Mouse (Mus musculus) intestine, postnatal 0 days (tissue): ENCODE data around the gene Wfdc21. TPM values are rescaled to one million over a fixed set of nuclear protein-coding genes. Genes with fewer than 3 reads are reported as not detected.

Experiments used
- ATAC-seq: fragments of 200-750 bp; cut with Nextera tagmentation; 2 replicates; pipeline ENCODE4 v1.8.0; 2017; ENCODE audit warnings: mild to moderate bottlenecking, moderate TSS enrichment, moderate library complexity
- H3K27ac ChIP-seq: fragments of 300-500 bp; sonication (generic); 2 replicates; pipeline ENCODE4 v1.5.1; 2014; ENCODE audit warnings: mild to moderate bottlenecking, low read depth, low read length, moderate library complexity
- H3K27me3 ChIP-seq: fragments of 300-500 bp; sonication (generic); replicated peaks from 2 replicates; pipeline ENCODE4 v1.6.1; 2014; ENCODE audit warnings: low read length, mixed read lengths; ENCODE audit not compliant: control insufficient read depth, insufficient read depth
- H3K36me3 ChIP-seq: fragments of 300-500 bp; sonication (generic); 2 replicates; pipeline ENCODE4 v1.6.1; 2014; ENCODE audit warnings: mild to moderate bottlenecking, moderate library complexity; ENCODE audit not compliant: control insufficient read depth, insufficient read depth
- H3K4me1 ChIP-seq: fragments of 300-500 bp; sonication (generic); replicated peaks from 2 replicates; pipeline ENCODE4 v1.6.1; 2014; ENCODE audit warnings: antibody characterized with exemption, low read length, mixed read lengths; ENCODE audit not compliant: control insufficient read depth, insufficient read depth
- H3K4me2 ChIP-seq: fragments of 300-500 bp; sonication (generic); replicated peaks from 2 replicates; pipeline ENCODE4 v1.6.1; 2014; ENCODE audit warnings: low read depth, mild to moderate bottlenecking, moderate library complexity
- H3K4me3 ChIP-seq: fragments of 300-500 bp; sonication (generic); 2 replicates; pipeline ENCODE4 v1.5.1; 2014; ENCODE audit warnings: low read depth, low read length
- H3K9ac ChIP-seq: fragments of 300-500 bp; sonication (generic); 2 replicates; pipeline ENCODE4 v1.6.1; 2014; ENCODE audit warnings: mild to moderate bottlenecking, low read depth, low read length
- H3K9me3 ChIP-seq: fragments of 300-500 bp; sonication (generic); 2 replicates; pipeline ENCODE4 v1.6.1; 2016; ENCODE audit warnings: mixed run types; ENCODE audit not compliant: control insufficient read depth
- CTCF ChIP-seq: sonication (generic); IDR thresholded peaks from 2 replicates; pipeline ENCODE4 v1.5.1; 2016; ENCODE audit warnings: low read depth, mild to moderate bottlenecking, control low read depth, antibody characterized with exemption, moderate library complexity
- WGBS: fragments of 180-500 bp; shearing (Covaris S2); extraction: QIAGEN DNeasy Blood & Tissue Kit; methylation state at CpG from one replicate; pipeline ENCODE4 v1.1.7; 2014; 5-methylcytosine and 5-hydroxymethylcytosine counted together
- polyA plus RNA-seq: library from polyadenylated mRNA; unstranded; fragments of >200 nt; fragmentation: Nextera tagmentation; extraction: Ambion mirVana; gene quantifications from 2 replicates; pipeline ENCODE4 v1.2.1, GENCODE M21; 2015

Gene Wfdc21
- polyA plus RNA-seq, 1 experiment from 2014 or later = not detected

DNA sequence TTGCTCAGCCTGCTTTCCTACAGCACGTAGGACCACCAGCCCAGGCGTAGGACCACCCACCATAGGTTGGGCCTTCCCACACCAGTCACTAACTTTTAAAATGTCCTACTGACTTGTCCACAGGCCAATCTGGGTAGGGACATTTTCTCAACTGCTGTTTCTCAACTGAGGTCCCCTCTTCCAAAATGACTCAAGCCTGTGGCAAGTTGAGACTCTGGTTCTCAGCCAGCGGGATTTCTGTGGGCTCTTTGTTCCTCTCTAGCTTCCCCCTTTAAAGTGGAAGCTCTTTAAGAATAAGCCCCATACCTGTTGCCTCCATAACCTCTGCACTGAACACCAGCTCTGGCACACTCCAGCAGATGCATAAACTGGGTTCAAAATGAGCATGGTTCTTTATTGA is 3.2 kb upstream of the Wfdc21 start:
- Histone ChIP-seq H3K4me3 (no peak overlapping the region), H3K27me3 (no peaks in the 10 kb centered on the region), H3K4me1 (no peaks in the 10 kb centered on the region), H3K9ac (no peak overlapping the region), H3K27ac (no peak overlapping the region), H3K4me2 (no peak overlapping the region), H3K36me3 (no peaks in the 10 kb centered on the region), H3K9me3 (no peaks in the 10 kb centered on the region)
- TF ChIP-seq CTCF = no peak
- ATAC-seq = no peak
- WGBS = 78% methylated on average over 3 of the region's 3 CpGs

- Histone ChIP-seq H3K27me3 (no peaks in the 10 kb centered on the region), H3K9me3 (no peaks in the 10 kb centered on the region), H3K4me1 (no peaks in the 10 kb centered on the region), H3K27ac (no peak overlapping the region), H3K4me2 (no peak overlapping the region), H3K4me3 (no peak overlapping the region), H3K36me3 (no peaks in the 10 kb centered on the region), H3K9ac (no peak overlapping the region)
- ATAC-seq = no peak
- WGBS = 61% methylated on average over 4 of the region's 4 CpGs
- TF ChIP-seq CTCF = no peak
Observed at GRCm38 (mm10) chr11:83746152-83746551, 588 bp upstream of the Wfdc21 start.

DNA sequence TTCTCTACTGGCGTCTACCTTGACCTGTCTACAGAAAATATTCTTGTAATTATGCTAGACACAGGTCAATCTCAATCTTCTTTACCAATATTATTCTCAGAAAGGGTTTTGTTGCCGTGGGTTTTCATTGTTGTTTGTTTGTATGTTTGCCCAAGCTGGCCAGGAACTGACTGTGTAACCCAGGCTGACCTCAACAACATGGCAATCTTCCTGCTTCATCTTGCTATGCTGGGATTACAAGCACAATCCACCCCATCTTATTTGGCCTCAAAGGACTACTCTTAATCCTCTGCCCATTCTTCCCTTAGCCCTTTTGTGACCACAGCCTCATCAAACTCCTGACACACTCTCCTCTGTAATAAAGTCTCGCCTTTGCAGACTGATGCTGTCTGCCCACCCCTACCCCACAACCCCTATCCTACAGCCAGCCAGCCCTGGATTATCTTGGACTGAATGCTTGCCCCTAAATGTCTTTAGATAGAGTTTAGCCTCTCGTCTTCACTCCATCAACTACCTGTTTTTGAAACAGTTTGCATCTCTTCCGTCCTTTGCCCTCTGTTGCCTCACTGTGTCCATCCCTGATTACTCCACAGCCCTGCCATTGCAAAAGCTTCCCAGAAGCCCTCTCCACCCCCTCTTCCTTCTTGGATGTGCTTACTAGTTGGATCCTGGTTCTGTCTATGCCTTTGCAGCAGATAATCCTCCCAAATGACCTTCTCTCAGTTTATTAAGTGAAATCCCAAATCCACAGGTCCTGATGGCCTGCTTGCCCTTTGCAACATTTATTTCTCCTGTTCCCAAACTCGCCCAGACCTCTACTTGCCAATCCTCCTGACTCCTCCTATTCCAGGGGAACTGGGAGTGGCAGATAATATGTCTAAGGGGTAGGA is 881 bp downstream of the Wfdc21 start:
- no peak for TF ChIP-seq CTCF
- ATAC-seq = no peak
- H3K9ac ChIP-seq = no peak overlapping the region
- H3K4me3 ChIP-seq = no peak overlapping the region
- no peaks in the 10 kb centered on the region for H3K9me3 ChIP-seq
- H3K4me2 ChIP-seq = no peak overlapping the region
- no peaks in the 10 kb centered on the region for H3K4me1 ChIP-seq
- no peak overlapping the region for H3K27ac ChIP-seq
- H3K27me3 ChIP-seq = no peaks in the 10 kb centered on the region
- H3K36me3 ChIP-seq = no peaks in the 10 kb centered on the region
- WGBS = 64% methylated on average over 6 of the region's 6 CpGs

GRCm38 (mm10) chr11:83753581-83754181 is 6.9 kb downstream of the Wfdc21 start, which contains the start of gene Heatr6:
Gene Heatr6 (plus strand): TSS chr11:83753696.
- WGBS = under 1% methylated on average over 47 of the region's 47 CpGs

GRCm38 (mm10) chr11:83754227-83754626 is 7.5 kb downstream of the Wfdc21 start:
- Histone ChIP-seq H3K9ac (peak overlapping the region; percentile 67), H3K4me2 (peak overlapping the region; percentile 74), H3K27ac (no peak overlapping the region), H3K27me3 (no peaks in the 10 kb centered on the region), H3K4me1 (peaks cover 5% of the 10 kb centered on the region), H3K36me3 (peaks cover 29% of the 10 kb centered on the region), H3K9me3 (no peaks in the 10 kb centered on the region), H3K4me3 (peak overlapping the region; percentile 52)
- no peak for ATAC-seq
- WGBS = 4% methylated on average over 8 of the region's 8 CpGs
- TF ChIP-seq CTCF = no peak

More at GRCm38 (mm10) chr11:83753581-83754181, 6.9 kb downstream of the Wfdc21 start, which contains the start of gene Heatr6:
- Histone ChIP-seq H3K4me1 (peaks cover 5% of the 10 kb centered on the region), H3K4me3 (peak within 1 kb of the TSS; percentile 52), H3K27ac (peak within 1 kb of the TSS; percentile 68), H3K27me3 (no peaks in the 10 kb centered on the region), H3K36me3 (peaks cover 23% of the 10 kb centered on the region), H3K4me2 (peak within 1 kb of the TSS; percentile 74), H3K9ac (peak within 1 kb of the TSS; percentile 67), H3K9me3 (no peaks in the 10 kb centered on the region)
- peak; percentile 15; the same call in 1 of the 2 replicates for TF ChIP-seq CTCF
- ATAC-seq = peak; percentile 96

- Histone ChIP-seq H3K4me2 (no peak overlapping the region), H3K9me3 (no peaks in the 10 kb centered on the region), H3K4me3 (no peak overlapping the region), H3K4me1 (no peaks in the 10 kb centered on the region), H3K36me3 (peaks cover 92% of the 10 kb centered on the region), H3K27me3 (no peaks in the 10 kb centered on the region), H3K27ac (no peak overlapping the region), H3K9ac (no peak overlapping the region)
- no peak for TF ChIP-seq CTCF
- 83% methylated on average over 9 of the region's 9 CpGs for WGBS
- no peak for ATAC-seq
Observed at GRCm38 (mm10) chr11:83767306-83767705, 20.6 kb downstream of the Wfdc21 start.
